Mouse (Mus musculus): ENCODE data around the gene Nek1. TPM values are rescaled to one million over a fixed set of nuclear protein-coding genes. Genes with fewer than 3 reads are reported as not detected.

Gene Nek1
- total RNA-seq (2014; rRNA removed), result 18.0 and 18.4 TPM in 2 replicates
- polyA plus RNA-seq (2015; fragmentation: Nextera tagmentation; extraction: Ambion mirVana), result 11.6 and 19.5 TPM in 2 replicates

GRCm38 (mm10) chr8:60992910-60993638 is at the start of gene Nek1:
TSS of gene Nek1 (plus strand) at chr8:60993195.
- Histone ChIP-seq H3K9me3 (ENCODE audit: low read length) (no peaks in the 10 kb centered on the region), H3K4me1 (ENCODE audit: insufficient read depth) (0 out of 2 replicates have a peak, but pooled peaks cover 5% of the 10 kb centered on the region), H3K4me3 (ENCODE audit: low read depth, low read length) (peak within 1 kb of the TSS; percentile 98), H3K27ac (ENCODE audit: low read depth, low read length) (peak within 1 kb of the TSS; percentile 84), H3K9ac (peak within 1 kb of the TSS; percentile 77), H3K27me3 (ENCODE audit: insufficient read depth, low read length) (no peaks in the 10 kb centered on the region), H3K36me3 (ENCODE audit: insufficient read depth) (no peaks in the 10 kb centered on the region), H3K4me2 (ENCODE audit: low read depth) (peak within 1 kb of the TSS; percentile 80)
- DNase-seq (peak; percentile 97), ATAC-seq (peak; percentile 98)
- TF ChIP-seq CTCF (IDR thresholded peaks at IDR 0.05; ENCODE audit: low read depth), result no peak
- under 1% methylated on average over 57 of the region's 57 CpGs for WGBS

DNA sequence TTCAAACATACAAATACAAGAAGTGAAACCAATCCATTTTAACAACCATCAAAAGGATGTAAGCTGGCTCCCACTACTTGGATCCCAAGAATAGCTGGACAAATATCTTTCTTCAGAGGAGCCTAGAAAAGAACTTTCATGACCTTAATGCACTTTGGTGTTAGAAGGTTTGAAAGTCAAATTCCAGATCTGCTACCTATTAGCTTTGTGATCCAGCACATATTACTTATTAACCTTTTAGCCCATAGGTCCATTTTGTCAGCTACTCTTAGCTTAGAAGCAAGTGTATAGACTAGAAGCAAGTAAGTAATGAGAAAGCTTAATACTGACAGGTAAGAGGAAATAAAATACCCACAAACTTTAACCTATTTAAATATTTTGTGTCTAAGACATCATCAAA is 45.5 kb upstream of the Nek1 start:
- H3K27me3 ChIP-seq (ENCODE audit: insufficient read depth, low read length), result no peaks in the 10 kb centered on the region
- TF ChIP-seq CTCF (IDR thresholded peaks at IDR 0.05; ENCODE audit: low read depth), result no peak
- no peaks in the 10 kb centered on the region for H3K9me3 ChIP-seq (ENCODE audit: low read length)
- DNase-seq (no peak), ATAC-seq (no peak)
- no peaks in the 10 kb centered on the region for H3K4me1 ChIP-seq (ENCODE audit: insufficient read depth)
- no peak overlapping the region for H3K27ac ChIP-seq (ENCODE audit: low read depth, low read length)
- no peak overlapping the region for H3K4me3 ChIP-seq (ENCODE audit: low read depth, low read length)
- no peak overlapping the region for H3K4me2 ChIP-seq (ENCODE audit: low read depth)
- no peaks in the 10 kb centered on the region for H3K36me3 ChIP-seq (ENCODE audit: insufficient read depth)
- no peak overlapping the region for H3K9ac ChIP-seq

GRCm38 (mm10) chr8:60949859-60950258 is 43.1 kb upstream of the Nek1 start:
- no peak overlapping the region for H3K4me3 ChIP-seq (ENCODE audit: low read depth, low read length)
- no peaks in the 10 kb centered on the region for H3K27me3 ChIP-seq (ENCODE audit: insufficient read depth, low read length)
- H3K36me3 ChIP-seq (ENCODE audit: insufficient read depth), result no peaks in the 10 kb centered on the region
- no peak overlapping the region for H3K27ac ChIP-seq (ENCODE audit: low read depth, low read length)
- ATAC-seq, result no peak
- no peak overlapping the region for H3K4me2 ChIP-seq (ENCODE audit: low read depth)
- no peak overlapping the region for H3K9ac ChIP-seq
- no peaks in the 10 kb centered on the region for H3K9me3 ChIP-seq (ENCODE audit: low read length)
- no peaks in the 10 kb centered on the region for H3K4me1 ChIP-seq (ENCODE audit: insufficient read depth)
- WGBS, result 60% methylated on average over 4 of the region's 4 CpGs
- no peak for DNase-seq
- no peak for TF ChIP-seq CTCF (IDR thresholded peaks at IDR 0.05; ENCODE audit: low read depth)

DNA sequence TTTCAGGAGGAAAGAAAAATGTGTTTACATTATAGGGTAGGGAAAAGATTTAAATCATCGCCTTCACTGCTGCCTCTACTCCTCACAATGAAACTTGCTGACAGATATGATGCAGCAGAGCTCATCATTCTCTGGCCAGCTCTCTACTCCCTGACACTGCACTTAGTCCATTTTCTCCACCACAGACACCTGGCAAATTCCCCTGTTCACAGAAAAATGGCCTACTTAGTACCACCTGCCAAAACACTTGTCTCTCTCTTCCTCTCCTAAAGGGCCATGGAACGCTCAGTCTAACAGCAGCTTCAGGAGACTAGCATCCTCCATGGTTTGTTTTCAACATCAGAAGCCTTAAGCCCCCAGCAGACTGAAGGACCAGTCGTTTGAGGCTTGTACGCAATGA is 41.7 kb upstream of the Nek1 start:
- ATAC-seq (no peak), DNase-seq (no peak)
- H3K27ac ChIP-seq (ENCODE audit: low read depth, low read length), result no peak overlapping the region
- WGBS, result 57% methylated on average over 4 of the region's 4 CpGs
- H3K4me1 ChIP-seq (ENCODE audit: insufficient read depth), result no peaks in the 10 kb centered on the region
- H3K27me3 ChIP-seq (ENCODE audit: insufficient read depth, low read length), result no peaks in the 10 kb centered on the region
- no peak overlapping the region for H3K4me2 ChIP-seq (ENCODE audit: low read depth)
- TF ChIP-seq CTCF (IDR thresholded peaks at IDR 0.05; ENCODE audit: low read depth), result no peak
- no peaks in the 10 kb centered on the region for H3K9me3 ChIP-seq (ENCODE audit: low read length)
- no peak overlapping the region for H3K9ac ChIP-seq
- H3K4me3 ChIP-seq (ENCODE audit: low read depth, low read length), result no peak overlapping the region
- no peaks in the 10 kb centered on the region for H3K36me3 ChIP-seq (ENCODE audit: insufficient read depth)

- no peaks in the 10 kb centered on the region for H3K4me1 ChIP-seq (ENCODE audit: insufficient read depth)
- H3K36me3 ChIP-seq (ENCODE audit: insufficient read depth), result no peaks in the 10 kb centered on the region
- no peak for TF ChIP-seq CTCF (IDR thresholded peaks at IDR 0.05; ENCODE audit: low read depth)
- H3K27me3 ChIP-seq (ENCODE audit: insufficient read depth, low read length), result no peaks in the 10 kb centered on the region
- H3K9ac ChIP-seq, result no peak overlapping the region
- 98% methylated on average over 1 of the region's 1 CpGs for WGBS
- H3K4me3 ChIP-seq (ENCODE audit: low read depth, low read length), result no peak overlapping the region
- DNase-seq (no peak), ATAC-seq (no peak)
- H3K9me3 ChIP-seq (ENCODE audit: low read length), result no peaks in the 10 kb centered on the region
- H3K27ac ChIP-seq (ENCODE audit: low read depth, low read length), result no peak overlapping the region
- H3K4me2 ChIP-seq (ENCODE audit: low read depth), result no peak overlapping the region
Measured at GRCm38 (mm10) chr8:60951757-60952156, 41.2 kb upstream of the Nek1 start.

GRCm38 (mm10) chr8:60952803-60953202 is 40.2 kb upstream of the Nek1 start:
- H3K36me3 ChIP-seq (ENCODE audit: insufficient read depth), result no peaks in the 10 kb centered on the region
- H3K4me1 ChIP-seq (ENCODE audit: insufficient read depth), result no peaks in the 10 kb centered on the region
- no peak overlapping the region for H3K27ac ChIP-seq (ENCODE audit: low read depth, low read length)
- H3K27me3 ChIP-seq (ENCODE audit: insufficient read depth, low read length), result no peaks in the 10 kb centered on the region
- WGBS, result 26% methylated on average over 5 of the region's 5 CpGs
- DNase-seq (no peak), ATAC-seq (no peak)
- H3K9me3 ChIP-seq (ENCODE audit: low read length), result no peaks in the 10 kb centered on the region
- 0 out of 2 replicates have a peak overlapping the region, but pooled peaks have one; percentile 18 for H3K9ac ChIP-seq
- TF ChIP-seq CTCF (IDR thresholded peaks at IDR 0.05; ENCODE audit: low read depth), result no peak
- H3K4me3 ChIP-seq (ENCODE audit: low read depth, low read length), result no peak overlapping the region
- peak overlapping the region; percentile 25 for H3K4me2 ChIP-seq (ENCODE audit: low read depth)

GRCm38 (mm10) chr8:60954281-60955014 is 38.5 kb upstream of the Nek1 start:
- Histone ChIP-seq H3K4me3 (ENCODE audit: low read depth, low read length) (peak overlapping the region; percentile 50), H3K27ac (ENCODE audit: low read depth, low read length) (peak overlapping the region; percentile 94), H3K36me3 (ENCODE audit: insufficient read depth) (no peaks in the 10 kb centered on the region), H3K9me3 (ENCODE audit: low read length) (no peaks in the 10 kb centered on the region), H3K4me2 (ENCODE audit: low read depth) (peak overlapping the region; percentile 62), H3K9ac (peak overlapping the region; percentile 74), H3K4me1 (ENCODE audit: insufficient read depth) (no peaks in the 10 kb centered on the region), H3K27me3 (ENCODE audit: insufficient read depth, low read length) (no peaks in the 10 kb centered on the region)
- no peak for TF ChIP-seq CTCF (IDR thresholded peaks at IDR 0.05; ENCODE audit: low read depth)
- DNase-seq (peak; percentile 88), ATAC-seq (peak; percentile 99)
- WGBS, result under 1% methylated on average over 15 of the region's 15 CpGs
